Mouse (Mus musculus): ENCODE results near the gene Tmem107. TPM values are rescaled to one million over a fixed set of nuclear protein-coding genes. Genes with fewer than 3 reads are reported as not detected.

Tmem107 gene
- total and polyA plus RNA-seq, 3 experiments = 17.2 to 70.8 (median 38.2) TPM

DNA sequence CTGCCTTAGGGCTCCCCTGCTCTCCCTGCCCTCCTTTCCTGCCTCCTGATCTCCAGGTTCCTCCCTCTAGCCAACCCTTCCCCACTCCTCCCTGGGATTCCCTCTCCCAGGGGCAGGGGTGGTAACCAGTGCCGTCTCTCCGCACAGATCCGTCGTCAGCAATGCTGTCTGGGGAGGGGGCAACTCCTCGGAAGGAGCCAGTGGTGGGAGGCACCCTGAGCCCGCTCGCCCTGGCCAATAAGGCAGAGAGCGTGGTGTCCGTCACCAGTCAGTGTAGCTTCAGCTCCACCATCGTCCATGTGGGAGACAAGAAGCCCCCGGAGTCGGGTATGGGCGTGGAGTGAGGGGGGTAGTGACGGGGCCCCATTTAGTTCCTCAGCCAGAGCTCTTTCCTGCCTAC is 33.9 kb downstream of the Tmem107 start:
- ATAC-seq (ENCODE audit: extremely low read depth, insufficient number of reproducible peaks, low FRiP score, poor library complexity, severe bottlenecking) (no peak), DNase-seq (ENCODE audit: low spot score) (no peak)
- Histone ChIP-seq H3K4me1 (ENCODE audit: insufficient read depth, low read depth, low read length) (peaks cover 32% of the 10 kb centered on the region), H3K9me3 (replicated peaks) (no peaks in the 10 kb centered on the region), H3K4me3 (ENCODE audit: low read depth, low read length) (no peak overlapping the region), H3K27me3 (ENCODE audit: insufficient read depth, low read length) (no peaks in the 10 kb centered on the region), H3K36me3 (replicated peaks) (peaks cover 95% of the 10 kb centered on the region)
- TF ChIP-seq CTCF (IDR thresholded peaks at IDR 0.05; ENCODE audit: low read depth, low read length) = no peak
- no peak for TF ChIP-seq POLR2AphosphoS5 (IDR thresholded peaks at IDR 0.05; ENCODE audit: insufficient replicate concordance, low read depth, low read length)
- no peak for TF ChIP-seq GATA2 (IDR thresholded peaks at IDR 0.05; ENCODE audit: borderline replicate concordance, low read depth, low read length)
- no peak for TF ChIP-seq GATA1 (IDR thresholded peaks at IDR 0.05; ENCODE audit: borderline replicate concordance, low read length)
- no peak for TF ChIP-seq TAL1 (conservative IDR thresholded peaks at IDR 0.05; ENCODE audit: low read depth, low read length)

DNA sequence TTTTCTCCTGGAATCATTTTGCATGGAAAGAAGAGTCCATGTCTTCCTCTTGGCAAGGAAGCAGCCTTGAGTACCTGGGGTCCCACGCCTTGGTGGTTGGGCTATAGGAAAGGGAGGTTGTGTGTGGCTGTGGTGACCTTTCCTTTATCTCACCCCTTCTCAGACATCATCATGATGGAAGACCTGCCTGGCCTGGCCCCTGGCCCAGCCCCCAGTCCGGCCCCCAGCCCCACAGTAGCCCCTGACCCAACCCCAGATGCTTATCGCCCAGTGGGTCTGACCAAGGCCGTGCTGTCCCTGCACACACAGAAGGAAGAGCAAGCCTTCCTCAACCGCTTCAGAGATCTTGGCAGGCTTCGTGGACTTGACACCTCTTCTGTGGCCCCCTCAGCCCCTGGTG is 34.6 kb downstream of the Tmem107 start:
- no peaks in the 10 kb centered on the region for H3K9me3 ChIP-seq (replicated peaks)
- DNase-seq (ENCODE audit: low spot score) (no peak), ATAC-seq (ENCODE audit: extremely low read depth, insufficient number of reproducible peaks, low FRiP score, poor library complexity, severe bottlenecking) (no peak)
- H3K27me3 ChIP-seq (ENCODE audit: insufficient read depth, low read length) = no peaks in the 10 kb centered on the region
- peaks cover 33% of the 10 kb centered on the region for H3K4me1 ChIP-seq (ENCODE audit: insufficient read depth, low read depth, low read length)
- H3K36me3 ChIP-seq (replicated peaks) = peaks cover 98% of the 10 kb centered on the region
- no peak overlapping the region for H3K4me3 ChIP-seq (ENCODE audit: low read depth, low read length)
- TF ChIP-seq GATA1 (IDR thresholded peaks at IDR 0.05; ENCODE audit: borderline replicate concordance, low read length) (no peak), CTCF (IDR thresholded peaks at IDR 0.05; ENCODE audit: low read depth, low read length) (no peak), TAL1 (conservative IDR thresholded peaks at IDR 0.05; ENCODE audit: low read depth, low read length) (no peak), GATA2 (IDR thresholded peaks at IDR 0.05; ENCODE audit: borderline replicate concordance, low read depth, low read length) (no peak), POLR2AphosphoS5 (IDR thresholded peaks at IDR 0.05; ENCODE audit: insufficient replicate concordance, low read depth, low read length) (no peak)

DNA sequence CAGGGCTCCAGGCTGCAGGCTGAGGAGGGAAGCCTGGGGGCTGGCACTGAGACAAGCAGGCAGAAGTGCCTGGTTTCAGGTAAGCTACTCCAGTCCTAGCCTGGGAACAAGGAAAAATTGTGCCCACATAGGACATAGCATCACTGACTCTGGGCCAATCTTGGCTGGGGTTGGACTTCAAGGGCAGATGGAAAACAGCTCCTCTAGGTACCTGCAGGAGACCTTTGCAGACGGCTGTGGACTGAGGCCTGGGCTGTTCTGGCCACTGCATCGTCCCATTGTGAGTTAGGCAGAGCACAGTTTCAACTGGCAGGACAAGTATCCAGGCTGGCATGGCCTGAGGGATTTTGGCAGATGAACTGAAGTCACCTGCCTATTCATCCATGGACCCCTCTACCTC is 35.2 kb downstream of the Tmem107 start:
- no peaks in the 10 kb centered on the region for H3K27me3 ChIP-seq (ENCODE audit: insufficient read depth, low read length)
- no peak overlapping the region for H3K4me3 ChIP-seq (ENCODE audit: low read depth, low read length)
- H3K4me1 ChIP-seq (ENCODE audit: insufficient read depth, low read depth, low read length) = peaks cover 28% of the 10 kb centered on the region
- no peaks in the 10 kb centered on the region for H3K9me3 ChIP-seq (replicated peaks)
- no peak for TF ChIP-seq POLR2AphosphoS5 (IDR thresholded peaks at IDR 0.05; ENCODE audit: insufficient replicate concordance, low read depth, low read length)
- no peak for TF ChIP-seq TAL1 (conservative IDR thresholded peaks at IDR 0.05; ENCODE audit: low read depth, low read length)
- TF ChIP-seq GATA1 (IDR thresholded peaks at IDR 0.05; ENCODE audit: borderline replicate concordance, low read length) = no peak
- TF ChIP-seq GATA2 (IDR thresholded peaks at IDR 0.05; ENCODE audit: borderline replicate concordance, low read depth, low read length) = no peak
- TF ChIP-seq CTCF (IDR thresholded peaks at IDR 0.05; ENCODE audit: low read depth, low read length) = no peak
- DNase-seq (ENCODE audit: low spot score) (no peak), ATAC-seq (ENCODE audit: extremely low read depth, insufficient number of reproducible peaks, low FRiP score, poor library complexity, severe bottlenecking) (no peak)
- H3K36me3 ChIP-seq (replicated peaks) = peaks cover 93% of the 10 kb centered on the region

DNA sequence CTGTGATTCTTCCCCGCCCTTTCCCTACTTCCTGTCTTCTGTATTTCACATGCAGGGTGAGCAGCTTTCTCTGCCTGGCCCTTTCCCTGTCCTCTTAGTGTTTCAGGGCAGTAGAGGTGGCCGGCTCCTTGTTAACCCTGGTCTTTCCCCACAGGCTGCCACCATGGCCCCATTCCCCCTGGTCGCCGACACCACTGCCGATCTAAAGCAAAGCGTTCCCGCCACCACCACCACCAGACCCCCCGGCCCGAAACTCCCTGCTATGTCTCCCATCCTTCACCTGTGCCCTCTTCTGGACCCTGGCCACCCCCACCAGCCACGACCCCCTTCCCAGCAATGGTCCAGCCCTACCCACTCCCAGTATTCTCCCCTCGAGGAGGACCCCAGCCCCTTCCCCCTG is 35.7 kb downstream of the Tmem107 start:
- ATAC-seq (ENCODE audit: extremely low read depth, insufficient number of reproducible peaks, low FRiP score, poor library complexity, severe bottlenecking) = no peak
- peaks cover 27% of the 10 kb centered on the region for H3K4me1 ChIP-seq (ENCODE audit: insufficient read depth, low read depth, low read length)
- peaks cover 88% of the 10 kb centered on the region for H3K36me3 ChIP-seq (replicated peaks)
- DNase-seq (ENCODE audit: low spot score) = no peak
- no peak overlapping the region for H3K4me3 ChIP-seq (ENCODE audit: low read depth, low read length)
- H3K27me3 ChIP-seq (ENCODE audit: insufficient read depth, low read length) = no peaks in the 10 kb centered on the region
- TF ChIP-seq GATA2 (IDR thresholded peaks at IDR 0.05; ENCODE audit: borderline replicate concordance, low read depth, low read length) (no peak), CTCF (IDR thresholded peaks at IDR 0.05; ENCODE audit: low read depth, low read length) (no peak), TAL1 (conservative IDR thresholded peaks at IDR 0.05; ENCODE audit: low read depth, low read length) (no peak), POLR2AphosphoS5 (IDR thresholded peaks at IDR 0.05; ENCODE audit: insufficient replicate concordance, low read depth, low read length) (no peak), GATA1 (IDR thresholded peaks at IDR 0.05; ENCODE audit: borderline replicate concordance, low read length) (no peak)
- no peaks in the 10 kb centered on the region for H3K9me3 ChIP-seq (replicated peaks)

DNA sequence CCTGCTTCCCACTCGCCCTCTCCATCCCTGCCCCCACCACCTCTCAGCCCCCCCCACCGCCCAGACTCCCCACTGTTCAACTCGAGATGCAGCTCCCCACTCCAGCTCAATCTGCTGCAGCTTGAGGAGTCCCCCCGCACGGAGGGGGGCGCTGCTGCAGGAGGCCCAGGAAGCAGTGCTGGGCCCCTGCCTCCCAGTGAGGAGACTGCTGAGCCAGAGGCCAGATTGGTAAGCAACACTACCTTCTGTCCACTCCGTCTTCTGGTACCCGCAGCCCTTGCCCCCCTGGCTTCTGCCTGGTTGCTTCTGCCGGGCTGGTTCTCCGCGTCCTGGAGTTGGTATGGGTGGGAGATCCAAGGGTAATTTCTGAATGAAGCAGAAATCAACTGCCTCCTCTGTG is 36.2 kb downstream of the Tmem107 start:
- DNase-seq (ENCODE audit: low spot score) (no peak), ATAC-seq (ENCODE audit: extremely low read depth, insufficient number of reproducible peaks, low FRiP score, poor library complexity, severe bottlenecking) (no peak)
- Histone ChIP-seq H3K27me3 (ENCODE audit: insufficient read depth, low read length) (peaks cover 3% of the 10 kb centered on the region; the same call in 1 of the 2 replicates), H3K36me3 (replicated peaks) (peaks cover 82% of the 10 kb centered on the region), H3K9me3 (replicated peaks) (no peaks in the 10 kb centered on the region), H3K4me1 (ENCODE audit: insufficient read depth, low read depth, low read length) (peaks cover 32% of the 10 kb centered on the region), H3K4me3 (ENCODE audit: low read depth, low read length) (no peak overlapping the region)
- TF ChIP-seq CTCF (IDR thresholded peaks at IDR 0.05; ENCODE audit: low read depth, low read length) (no peak), POLR2AphosphoS5 (IDR thresholded peaks at IDR 0.05; ENCODE audit: insufficient replicate concordance, low read depth, low read length) (no peak), GATA2 (IDR thresholded peaks at IDR 0.05; ENCODE audit: borderline replicate concordance, low read depth, low read length) (no peak), GATA1 (IDR thresholded peaks at IDR 0.05; ENCODE audit: borderline replicate concordance, low read length) (no peak), TAL1 (conservative IDR thresholded peaks at IDR 0.05; ENCODE audit: low read depth, low read length) (no peak)

DNA sequence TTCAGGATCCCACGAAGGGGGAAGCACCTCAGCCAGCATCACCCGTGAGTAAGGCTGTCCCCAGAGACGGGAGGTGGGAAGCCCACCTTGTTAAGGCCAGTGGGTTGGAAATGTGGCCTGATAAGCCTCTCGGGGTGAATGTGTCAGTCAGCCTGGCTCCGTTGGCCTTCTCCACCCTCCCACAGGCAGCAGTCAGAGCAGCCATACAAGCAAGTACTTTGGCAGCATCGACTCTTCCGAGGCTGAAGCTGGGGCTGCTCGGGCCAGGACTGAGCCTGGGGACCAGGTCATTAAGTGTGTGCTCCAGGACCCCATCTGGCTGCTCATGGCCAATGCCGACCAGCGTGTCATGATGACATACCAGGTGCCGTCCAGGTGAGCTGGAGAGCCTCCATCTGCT is 37.1 kb downstream of the Tmem107 start:
- DNase-seq (ENCODE audit: low spot score) (no peak), ATAC-seq (ENCODE audit: extremely low read depth, insufficient number of reproducible peaks, low FRiP score, poor library complexity, severe bottlenecking) (no peak)
- H3K27me3 ChIP-seq (ENCODE audit: insufficient read depth, low read length) = peaks cover 11% of the 10 kb centered on the region
- H3K36me3 ChIP-seq (replicated peaks) = peaks cover 74% of the 10 kb centered on the region
- peaks cover 36% of the 10 kb centered on the region for H3K4me1 ChIP-seq (ENCODE audit: insufficient read depth, low read depth, low read length)
- no peaks in the 10 kb centered on the region for H3K9me3 ChIP-seq (replicated peaks)
- no peak overlapping the region for H3K4me3 ChIP-seq (ENCODE audit: low read depth, low read length)
- TF ChIP-seq GATA2 (IDR thresholded peaks at IDR 0.05; ENCODE audit: borderline replicate concordance, low read depth, low read length) (no peak), CTCF (IDR thresholded peaks at IDR 0.05; ENCODE audit: low read depth, low read length) (no peak), TAL1 (conservative IDR thresholded peaks at IDR 0.05; ENCODE audit: low read depth, low read length) (no peak), POLR2AphosphoS5 (IDR thresholded peaks at IDR 0.05; ENCODE audit: insufficient replicate concordance, low read depth, low read length) (no peak), GATA1 (IDR thresholded peaks at IDR 0.05; ENCODE audit: borderline replicate concordance, low read length) (no peak)
